15 mouse cellular contexts compared by ENCODE assay signal in genomic region chr7:144908705-144909104, GRCm38 (mm10). TPM values are rescaled to one million over a fixed set of nuclear protein-coding genes. Genes with fewer than 3 reads are reported as not detected.
DNase-seq lines count a peak whose midpoint lies in the region; ATAC-seq and TF ChIP-seq lines count a peak whose summit lies in the region.
"Had no signal": no experiment of that assay in that cellular context is flagged by ENCODE, and none has a peak within 500 bp of the region (broad histone marks: within the 10 kb centered on the region; RNA-seq: fewer than 3 reads in every experiment).

No protein-coding gene starts in this region.

- no peak overlapping the region for H3K9ac ChIP-seq in lung, postnatal 0 days (replicated peaks; ENCODE audit: low read depth)
- H3K9ac ChIP-seq in midbrain, embryonic 15.5 days, result no peak overlapping the region
- H3K9ac ChIP-seq: limb, embryonic 13.5 days had no signal

- 0 out of 2 replicates have a peak overlapping the region, but pooled peaks have one; percentile 21 for H3K4me3 ChIP-seq in gastrocnemius, adult 2 months
- H3K4me3 ChIP-seq in lung, postnatal 0 days (ENCODE audit: low read depth, low read length), result no peak overlapping the region
- H3K4me3 ChIP-seq in midbrain, embryonic 15.5 days, result no peak overlapping the region
- H3K4me3 ChIP-seq: limb, embryonic 13.5 days had no signal

- ATAC-seq in lung, postnatal 0 days, result peak; percentile 26; the same call in 1 of the 2 replicates
- ATAC-seq in midbrain, embryonic 15.5 days (replicated peaks), result peak; percentile 62

- 19% methylated on average over 7 of the region's 7 CpGs for WGBS in lung, postnatal 0 days
- 38% methylated on average over 7 of the region's 7 CpGs for WGBS in midbrain, embryonic 15.5 days

- no peak for DNase-seq in gastrocnemius, adult 2 months
- no peak for DNase-seq in gastrocnemius, postnatal 10 days
- DNase-seq in lung, postnatal 0 days (ENCODE audit: low spot score), result no peak
- no peak for DNase-seq in lung, adult 18-20 months
- peak; percentile 10 for DNase-seq in NIH3T3 (ENCODE audit: low read depth)
- no peak for DNase-seq in urinary bladder, adult 18-20 months (ENCODE audit: low spot score in 2 of 2)
- DNase-seq in urinary bladder, postnatal 4 days (ENCODE audit: low spot score in 2 of 2), result no peak
- DNase-seq: adrenal gland, postnatal 25 days; cerebellum, adult 8-10 months; gastrocnemius, postnatal 36 days; heart, postnatal 4 days; kidney, postnatal 25 days; thymus, adult 18-20 months had no signal

- H3K4me2 ChIP-seq in lung, postnatal 0 days (replicated peaks; ENCODE audit: low read depth, low read length), result no peak overlapping the region
- no peak overlapping the region for H3K4me2 ChIP-seq in midbrain, embryonic 15.5 days
- H3K4me2 ChIP-seq: limb, embryonic 13.5 days had no signal

- H3K36me3 ChIP-seq in lung, postnatal 0 days (ENCODE audit: insufficient read depth, low read length), result no peaks in the 10 kb centered on the region
- no peaks in the 10 kb centered on the region for H3K36me3 ChIP-seq in midbrain, embryonic 15.5 days (replicated peaks)
- H3K36me3 ChIP-seq: limb, embryonic 13.5 days had no signal

- H3K4me1 ChIP-seq in lung, postnatal 0 days (ENCODE audit: insufficient read depth, low read depth, low read length), result no peaks in the 10 kb centered on the region
- H3K4me1 ChIP-seq in midbrain, embryonic 15.5 days, result peaks cover 7% of the 10 kb centered on the region
- H3K4me1 ChIP-seq: limb, embryonic 13.5 days had no signal

- no peaks in the 10 kb centered on the region for H3K9me3 ChIP-seq in lung, postnatal 0 days (ENCODE audit: low read length)
- H3K9me3 ChIP-seq in midbrain, embryonic 15.5 days, result no peaks in the 10 kb centered on the region
- H3K9me3 ChIP-seq: limb, embryonic 13.5 days had no signal

- H3K27ac ChIP-seq in gastrocnemius, adult 2 months, result no peak overlapping the region
- H3K27ac ChIP-seq in lung, postnatal 0 days (ENCODE audit: low read length), result no peak overlapping the region
- H3K27ac ChIP-seq in midbrain, embryonic 15.5 days, result no peak overlapping the region
- H3K27ac ChIP-seq: limb, embryonic 13.5 days had no signal

- intact Hi-C loops in gastrocnemius, adult 2 months (cut with DNase I), result no loop called here

- TF ChIP-seq CTCF in gastrocnemius, adult 2 months (IDR thresholded peaks at IDR 0.05), result no peak
- no peak for TF ChIP-seq CTCF in lung, postnatal 0 days (IDR thresholded peaks at IDR 0.05)

- no peak for TF ChIP-seq EP300 in lung, postnatal 0 days (IDR thresholded peaks at IDR 0.05)

- no peaks in the 10 kb centered on the region for H3K27me3 ChIP-seq in lung, postnatal 0 days (replicated peaks; ENCODE audit: insufficient read depth, low read length)
- peaks cover 4% of the 10 kb centered on the region; the same call in 1 of the 2 replicates for H3K27me3 ChIP-seq in midbrain, embryonic 15.5 days (replicated peaks)

RNA-seq across cellular contexts. Expression of gene LTO1, which starts 6.2 kb away (rescaled TPM):
- total RNA-seq in gastrocnemius, adult 2 months (2021), result 1 to 10 TPM; 8.1 to 9.9 TPM
- total RNA-seq in gastrocnemius, postnatal 10 days (2021), result 10 to 100 TPM; 12.1 to 12.9 TPM
- 20.3 and 23.3 TPM in 2 replicates for polyA plus RNA-seq in lung, postnatal 0 days (2015; fragmentation: Nextera tagmentation; extraction: Ambion mirVana)
- 32.2 and 33.6 TPM in 2 replicates for polyA plus RNA-seq in midbrain, embryonic 15.5 days (2015; fragmentation: Nextera tagmentation; extraction: Ambion mirVana)

RNA-seq across cellular contexts. Expression of gene Fgf15, which starts 12.4 kb away (rescaled TPM):
- total RNA-seq in gastrocnemius, adult 2 months (2021), result not detected
- total RNA-seq in gastrocnemius, postnatal 10 days (2021), result not detected
- polyA plus RNA-seq in lung, postnatal 0 days (2015; fragmentation: Nextera tagmentation; extraction: Ambion mirVana), result not detected in 2 replicates
- polyA plus RNA-seq in midbrain, embryonic 15.5 days (2015; fragmentation: Nextera tagmentation; extraction: Ambion mirVana), result 26.7 and 26.8 TPM in 2 replicates
- total RNA-seq: adrenal gland, postnatal 25 days; gastrocnemius, postnatal 36 days; heart, postnatal 4 days had no signal

RNA-seq across cellular contexts. Expression of gene Ccnd1, which starts 31.0 kb away (rescaled TPM):
- 1 to 10 TPM; 1.6 to 5.2 TPM for total RNA-seq in gastrocnemius, adult 2 months (2021)
- total RNA-seq in gastrocnemius, postnatal 10 days (2021), result 10 to 100 TPM; 34.7 to 51.6 TPM
- 68.4 and 75.5 TPM in 2 replicates for polyA plus RNA-seq in lung, postnatal 0 days (2015; fragmentation: Nextera tagmentation; extraction: Ambion mirVana)
- polyA plus RNA-seq in midbrain, embryonic 15.5 days (2015; fragmentation: Nextera tagmentation; extraction: Ambion mirVana), result 39.4 and 40.8 TPM in 2 replicates

Comparison
In these comparisons a context has a peak if more than half of its experiments do, and no peak if none do; other contexts are left out.
1. RNA of gene Ccnd1, which starts 31.0 kb away (total RNA-seq): 34.7 to 51.6 TPM in gastrocnemius, postnatal 10 days; 1.6 to 5.2 TPM in gastrocnemius, adult 2 months; every median in the first group is over 4 times any median in the second.